Mouse (Mus musculus) frontal cortex, postnatal 10 days (tissue): ENCODE data around the gene Myom1.

Experiments used
- DNase-seq, 2 experiments: peaks; one replicate each; pipeline ENCODE4 v3.0.0; 2022; ENCODE audit warnings: low spot score in 2 of 2, mixed read lengths in 1 of 2

Myom1 gene

DNA sequence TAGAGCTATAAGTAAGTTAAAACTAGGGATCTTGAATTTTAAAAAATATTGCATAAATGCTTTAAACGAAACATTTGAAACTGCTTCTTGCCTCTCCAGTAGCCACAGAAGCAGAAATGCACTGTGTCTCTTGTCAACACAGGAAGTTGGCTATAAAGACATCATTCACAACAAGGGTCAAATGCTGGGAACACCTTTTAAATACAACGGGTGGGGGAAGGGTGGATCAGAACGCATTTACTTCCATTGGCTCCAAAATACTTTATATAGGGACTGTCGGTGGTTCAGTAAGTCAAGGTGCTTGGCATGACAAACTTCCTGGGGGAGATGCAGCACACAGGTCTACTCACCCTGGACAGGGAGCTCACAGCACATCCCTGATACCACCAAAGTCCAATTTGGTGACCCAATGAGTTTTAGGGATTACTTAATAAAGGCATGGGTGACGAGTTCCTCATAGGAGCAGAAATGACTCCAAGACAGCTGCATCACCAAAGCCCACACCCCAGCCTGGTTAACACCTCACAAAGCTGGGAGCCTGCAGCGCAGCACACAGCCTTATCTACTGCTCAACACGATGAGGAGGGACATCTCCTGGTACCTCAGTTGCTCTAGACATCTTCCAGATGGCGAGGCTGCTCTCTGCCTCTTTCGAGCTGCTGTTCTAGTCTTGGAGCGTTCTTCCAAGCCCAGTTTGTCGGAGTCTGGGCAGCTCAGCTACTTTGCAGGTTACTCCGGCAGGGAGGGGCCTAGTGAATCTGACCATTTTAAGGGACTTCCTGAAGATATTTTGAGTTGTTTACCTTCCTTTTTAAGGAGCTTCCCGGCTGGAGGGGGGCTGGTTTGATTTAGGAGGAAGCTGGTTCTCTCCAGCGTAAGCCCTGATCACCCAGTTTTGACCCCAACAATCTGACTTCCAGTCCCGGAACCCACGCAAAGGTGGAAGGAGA is 134.2 kb downstream of the Myom1 start:
- DNase-seq = no peak

DNA sequence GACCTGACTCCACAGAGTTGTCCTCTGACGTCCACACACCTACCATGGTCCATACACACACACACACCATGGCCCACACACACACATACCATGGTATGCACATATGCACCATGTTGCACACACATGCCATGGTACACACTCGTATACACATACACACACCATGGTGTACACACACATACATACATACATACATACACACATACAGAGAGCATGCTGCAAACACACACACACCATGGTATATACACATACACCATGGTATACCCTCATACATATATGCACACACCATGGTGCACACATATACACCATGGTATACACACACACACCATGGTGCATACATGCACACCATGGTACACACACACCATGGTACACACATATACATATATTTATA is 134.9 kb downstream of the Myom1 start:
- no peak for DNase-seq

DNA sequence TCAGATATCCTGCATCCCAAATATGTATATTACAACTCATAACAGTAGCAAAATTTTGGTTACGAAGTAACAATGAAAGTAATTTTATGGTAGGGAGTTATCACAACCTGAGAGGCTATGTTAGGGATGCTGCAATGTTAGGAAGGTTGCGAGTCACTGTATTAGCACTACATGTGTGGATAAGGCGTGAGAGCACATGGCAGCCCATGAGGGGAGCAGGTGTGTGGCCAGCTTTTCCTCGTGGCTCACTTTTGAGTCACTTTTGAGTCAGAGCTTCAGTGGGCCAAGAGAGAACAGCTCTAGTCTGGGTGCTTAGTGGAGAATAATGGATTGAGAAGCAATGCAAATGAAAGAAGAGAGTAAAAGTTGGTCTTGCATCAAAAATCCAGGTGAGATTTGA is 139.6 kb downstream of the Myom1 start:
- DNase-seq = no peak

DNA sequence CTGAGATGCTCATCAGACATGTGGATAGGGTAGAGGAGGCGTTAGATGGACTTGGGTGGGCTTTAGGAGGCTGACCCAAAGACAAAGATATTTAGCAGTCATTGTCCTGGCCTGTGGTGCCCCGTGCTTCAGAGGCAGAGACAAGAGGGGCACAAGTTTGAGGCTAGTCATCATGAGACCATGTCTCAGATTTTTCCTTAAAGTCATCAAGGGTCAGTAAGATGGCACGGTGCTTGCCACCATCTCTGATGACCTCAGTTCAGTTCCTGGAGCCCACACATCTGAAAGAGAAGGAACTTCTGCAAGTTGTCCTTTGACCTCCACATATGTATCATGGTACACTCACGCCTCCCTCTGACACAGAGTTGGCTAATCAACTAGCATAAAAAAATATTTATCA is 140.7 kb downstream of the Myom1 start:
- DNase-seq = no peak

DNA sequence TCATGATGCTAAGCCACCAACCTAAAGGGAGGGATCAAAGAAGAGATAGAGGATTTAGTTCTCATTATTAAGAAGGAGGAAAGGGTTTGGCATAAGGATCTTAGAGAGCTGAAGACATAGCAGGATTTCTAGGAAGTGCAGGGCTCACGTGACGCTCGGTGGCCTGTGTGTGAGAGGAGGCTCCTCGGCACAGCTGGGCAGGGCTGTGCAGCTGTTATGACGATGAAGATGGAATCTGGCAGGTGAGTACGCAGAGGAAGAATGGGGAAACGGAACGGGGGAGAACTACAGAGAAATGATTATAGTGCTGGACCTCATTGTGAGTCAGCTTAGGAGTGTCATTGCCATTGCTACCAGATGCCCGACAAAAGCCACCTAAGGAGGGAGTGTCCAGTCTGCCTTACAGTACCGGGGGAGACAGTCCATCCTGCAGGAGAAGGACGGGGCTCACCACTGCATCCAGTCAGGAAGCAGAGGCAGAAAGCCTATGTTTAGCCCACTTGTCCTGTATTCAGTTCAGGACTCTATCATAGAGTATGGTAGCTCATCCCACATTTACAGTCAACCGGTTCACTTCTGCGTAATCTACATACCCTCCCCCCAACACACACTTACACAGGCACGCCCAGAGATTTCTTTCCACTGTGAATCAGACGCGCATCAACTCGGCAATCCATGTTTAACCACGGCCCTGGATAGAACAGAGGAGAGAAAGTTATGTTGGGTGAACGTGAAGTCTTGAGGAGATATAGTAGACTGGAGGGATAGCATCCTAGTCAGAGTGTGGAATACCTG is 142.1 kb downstream of the Myom1 start:
- no peak for DNase-seq

DNA sequence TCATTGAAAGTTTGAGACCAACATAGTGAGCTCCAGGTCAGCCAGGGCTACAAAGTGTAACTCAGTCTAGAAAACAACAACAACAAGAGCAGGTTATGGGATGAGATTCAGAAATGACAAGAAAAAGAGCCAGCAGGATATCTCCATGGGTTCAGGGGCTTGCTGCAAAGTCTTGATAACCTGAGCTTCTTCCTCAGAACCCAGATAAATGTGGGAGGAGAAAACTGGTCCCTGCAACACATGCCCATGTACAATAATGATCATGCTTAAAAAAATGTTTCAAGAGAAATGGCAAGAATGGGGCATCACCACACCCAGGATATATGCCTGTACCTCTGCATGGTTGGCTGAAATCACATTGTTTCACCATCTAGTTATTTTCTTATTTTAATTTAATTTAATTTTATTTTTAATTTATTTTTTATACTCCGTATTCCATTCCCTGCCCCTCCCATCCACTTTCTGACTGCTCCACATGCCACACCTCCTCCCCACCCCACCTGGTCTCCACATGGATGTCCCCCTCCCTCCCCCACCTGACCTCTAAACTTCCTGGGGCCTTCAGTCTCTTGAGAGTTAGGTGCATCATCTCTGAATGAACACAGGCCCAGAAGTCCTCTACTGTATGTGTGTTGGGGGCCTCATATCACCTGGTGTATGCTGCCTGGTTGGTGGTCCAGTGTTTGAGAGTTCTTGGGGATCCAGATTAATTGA is 143.0 kb downstream of the Myom1 start:
- DNase-seq = no peak

DNA sequence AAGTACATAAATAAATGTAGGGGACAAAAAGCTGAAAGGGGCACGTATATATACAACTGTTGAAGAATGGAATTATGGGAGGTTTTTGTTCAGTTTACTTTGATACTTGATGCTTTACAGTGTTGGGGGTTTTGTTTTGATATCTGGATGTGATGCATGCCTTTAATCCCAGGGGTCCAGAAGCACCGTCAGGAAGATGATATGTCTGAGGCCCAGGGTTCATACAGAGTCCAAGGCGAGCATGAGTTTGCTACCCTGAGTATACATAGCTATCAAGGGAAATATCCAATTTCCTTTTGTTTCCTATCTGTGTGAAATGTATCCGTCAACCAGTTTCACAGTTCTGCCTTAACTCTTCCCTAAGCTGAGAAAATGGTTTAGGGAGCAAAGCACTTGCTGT is 150.9 kb downstream of the Myom1 start:
- no peak for DNase-seq

DNA sequence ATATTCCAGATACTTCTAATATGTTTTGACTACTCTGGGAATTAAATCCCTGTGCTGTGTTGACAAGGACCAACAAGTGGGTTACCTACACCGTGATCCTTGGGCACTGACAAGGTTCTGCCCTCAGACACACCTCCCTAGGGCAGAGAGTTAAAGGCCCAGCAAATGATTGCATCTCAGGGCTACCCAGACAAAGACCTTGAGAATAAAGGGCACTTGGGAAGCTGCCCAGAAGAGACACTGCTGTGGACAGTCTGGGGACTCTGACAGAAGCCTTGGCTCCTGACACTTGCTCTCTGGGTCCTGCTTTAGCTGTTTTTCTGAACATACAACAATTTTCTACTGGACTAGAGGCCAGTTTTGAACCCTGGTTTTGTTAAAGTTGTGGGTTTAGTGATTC is 152.8 kb downstream of the Myom1 start:
- no peak for DNase-seq

DNA sequence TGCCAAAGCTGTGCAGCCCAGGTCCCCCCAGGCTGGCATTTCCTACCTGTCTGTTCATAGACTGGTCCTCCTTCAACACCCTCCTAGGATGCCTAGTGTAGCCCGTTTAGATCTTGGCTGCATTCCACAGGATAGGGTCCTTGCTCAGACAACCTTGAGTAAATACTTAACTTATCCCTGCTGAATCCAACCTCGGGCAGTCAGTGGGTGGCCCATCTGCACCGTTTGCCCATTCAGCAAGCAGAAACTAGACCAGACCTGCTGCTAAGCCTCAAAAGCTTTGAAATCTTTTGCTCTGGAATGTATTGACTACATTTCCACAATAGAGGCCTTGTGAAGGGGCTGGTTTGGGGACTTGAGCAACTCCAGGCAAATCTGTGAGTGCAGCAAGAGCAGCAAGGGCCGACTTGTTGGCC is 156.7 kb downstream of the Myom1 start:
- no peak for DNase-seq

DNA sequence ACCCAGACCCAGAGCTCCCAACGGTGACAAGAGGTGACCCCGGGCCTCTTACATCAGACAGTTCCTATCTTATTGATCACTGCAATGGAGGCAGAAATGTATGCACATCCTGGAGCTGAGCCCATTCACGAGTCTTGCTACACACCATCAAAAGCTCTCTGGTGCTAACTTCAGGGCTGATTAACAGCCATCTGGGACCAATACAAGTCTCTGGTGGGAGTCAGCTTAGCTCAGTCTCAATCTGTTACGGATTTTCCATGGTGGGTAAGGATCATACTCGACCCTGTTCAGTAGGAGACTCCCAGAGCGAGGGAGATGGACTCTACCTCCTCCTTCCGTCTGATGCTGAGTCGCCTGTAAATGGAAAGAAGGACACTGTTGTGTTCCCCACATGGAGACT is 157.3 kb downstream of the Myom1 start:
- DNase-seq = no peak

DNA sequence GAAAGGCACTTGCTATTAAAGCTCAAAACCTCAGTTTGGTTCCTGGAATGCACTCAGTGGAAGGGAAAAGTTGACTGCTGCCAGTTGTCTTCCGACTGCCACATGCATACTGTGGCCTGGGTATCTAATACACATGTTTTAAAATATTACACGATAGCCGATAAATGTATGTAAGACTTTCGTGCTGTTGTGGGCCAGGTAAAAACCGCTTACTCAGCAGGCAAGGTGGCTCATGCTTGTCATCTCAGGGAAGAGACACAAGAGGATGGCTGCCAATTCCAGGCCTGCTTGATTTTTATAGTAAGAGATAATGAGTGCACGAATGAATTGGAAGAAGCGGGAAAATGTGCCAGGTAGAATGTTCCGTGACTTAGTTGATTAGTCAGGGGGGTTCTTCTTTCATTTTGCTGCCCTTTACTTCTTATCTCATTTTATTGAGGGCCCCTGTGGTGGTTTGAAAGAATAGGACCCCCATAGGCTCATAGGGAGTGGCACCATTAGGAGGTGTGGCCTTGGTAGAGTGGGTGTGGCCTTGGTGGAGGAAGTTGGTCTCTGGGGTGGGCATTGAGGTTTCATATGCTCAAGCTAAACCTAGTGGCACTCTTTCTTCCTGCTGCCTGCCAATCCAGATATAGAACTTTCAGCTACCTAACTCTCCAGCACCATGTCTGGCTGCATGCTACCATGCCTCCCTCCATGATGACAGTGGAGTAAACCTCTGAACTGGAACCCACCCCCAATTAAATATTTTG is 158.0 kb downstream of the Myom1 start:
- no peak for DNase-seq

DNA sequence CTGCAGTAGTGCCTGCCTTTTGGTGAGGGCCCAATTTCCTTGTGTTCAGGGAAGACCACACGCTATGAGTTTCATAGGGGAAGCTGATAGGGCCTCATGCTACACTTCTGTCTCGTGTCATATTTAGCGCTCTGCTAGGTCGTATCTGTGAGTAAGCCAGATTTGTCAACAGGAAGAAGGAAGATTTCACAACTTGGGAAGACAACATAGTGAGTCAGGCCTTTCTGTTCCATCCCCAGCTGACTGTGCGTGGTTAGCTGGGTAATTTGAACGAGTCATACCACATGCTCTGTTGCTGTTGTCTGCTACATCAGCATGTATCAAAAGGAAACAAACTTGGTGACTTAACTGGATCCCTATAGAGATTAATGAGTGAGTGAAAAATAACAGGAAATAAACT is 162.6 kb downstream of the Myom1 start:
- no peak for DNase-seq

DNA sequence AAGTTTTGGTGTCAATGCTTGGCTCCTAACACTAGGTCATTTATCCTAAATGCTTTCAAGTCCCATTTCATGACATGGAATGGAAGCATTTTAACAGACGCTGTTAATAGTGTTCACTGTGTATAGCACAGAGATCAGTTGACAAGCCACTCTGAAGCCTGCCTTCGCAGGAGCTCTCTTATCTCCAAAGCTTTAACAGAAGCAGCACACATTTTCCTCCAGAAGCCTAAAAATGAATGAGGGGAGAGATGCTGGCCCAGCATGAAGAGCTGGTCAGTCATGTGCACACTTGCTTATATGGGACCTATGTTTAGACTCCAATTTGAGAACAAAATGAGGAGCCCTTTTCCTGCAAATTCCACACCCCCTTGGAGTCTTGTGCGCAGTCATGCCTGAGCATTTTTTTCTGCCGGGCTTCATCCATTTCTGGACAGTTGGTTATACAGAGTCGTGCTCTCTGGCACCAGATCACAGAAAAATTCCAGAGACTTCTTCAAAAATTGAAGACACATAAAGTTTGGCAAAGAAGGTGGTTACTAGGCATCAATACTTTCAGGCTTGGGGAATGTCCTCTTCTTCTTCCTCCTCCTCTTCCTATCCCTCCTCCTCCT is 165.9 kb downstream of the Myom1 start:
- no peak for DNase-seq

DNA sequence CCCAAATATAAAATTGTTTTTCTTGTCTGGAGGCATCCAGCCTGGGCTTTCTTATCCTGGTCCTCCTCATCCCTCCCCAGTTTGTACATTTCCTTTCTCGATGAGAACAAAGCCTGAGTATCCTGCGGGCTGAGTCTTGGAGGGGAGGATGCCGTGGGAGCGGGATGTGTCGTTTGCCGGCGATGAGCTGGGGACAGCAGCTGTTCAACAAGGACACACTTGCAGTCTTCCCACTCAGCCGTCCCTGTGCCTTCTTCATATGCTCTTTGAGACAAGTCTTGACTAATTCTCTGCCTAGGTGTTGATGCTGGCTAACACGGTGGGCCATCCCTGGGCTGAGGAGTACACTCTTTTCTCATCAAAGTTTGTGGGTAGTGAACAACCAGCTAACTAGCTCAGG is 166.4 kb downstream of the Myom1 start:
- no peak for DNase-seq

DNA sequence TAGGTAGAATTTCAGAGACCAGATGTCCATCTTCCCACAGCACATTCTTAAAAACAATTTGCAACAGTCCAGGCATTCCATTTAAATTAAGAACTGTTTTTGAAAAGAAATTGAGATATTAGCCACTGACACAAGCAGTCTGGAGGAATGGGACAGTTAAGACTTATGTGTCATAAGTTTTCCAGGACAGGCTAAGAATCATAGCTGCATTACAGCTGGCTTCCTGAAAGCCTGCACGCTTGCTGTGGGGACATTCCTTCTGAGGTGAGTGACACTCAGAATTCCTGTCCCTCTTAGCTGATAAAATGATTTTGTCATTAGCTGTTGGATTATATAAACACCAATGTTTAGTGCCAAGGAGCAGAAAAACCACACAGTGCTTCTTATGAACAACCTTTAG is 167.2 kb downstream of the Myom1 start:
- no peak for DNase-seq

DNA sequence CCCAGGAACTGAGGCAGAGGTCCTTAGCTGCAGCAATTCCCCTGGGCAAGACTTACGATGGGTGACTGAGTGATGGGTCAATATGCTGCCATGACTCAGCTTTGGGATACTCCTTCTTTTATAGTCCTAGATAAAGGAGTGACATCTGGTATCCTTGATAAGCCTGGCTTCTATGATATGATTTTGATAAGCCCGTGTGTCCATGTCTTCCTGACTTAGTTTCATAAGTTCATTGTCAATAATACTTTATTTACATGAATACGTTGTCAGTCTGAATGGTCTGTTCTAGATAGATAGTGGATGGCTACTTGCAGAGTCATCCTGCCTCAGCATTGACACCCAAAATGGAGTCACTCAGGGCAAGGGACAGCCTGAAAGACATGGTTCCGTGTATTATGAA is 168.7 kb downstream of the Myom1 start:
- no peak for DNase-seq
